Mouse (Mus musculus) neural tube, embryonic 15.5 days (tissue): ENCODE results near the gene Iqca. TPM values are rescaled to one million over a fixed set of nuclear protein-coding genes. Genes with fewer than 3 reads are reported as not detected.

ENCODE experiments used
- ATAC-seq: fragments of 200-750 bp; cut with Nextera tagmentation; 2 replicates; pipeline ENCODE4 v1.8.0; 2017; ENCODE audit warnings: mild to moderate bottlenecking, moderate TSS enrichment, moderate library complexity; ENCODE audit not compliant: low FRiP score
- H3K27ac ChIP-seq: fragments of 300-500 bp; sonication (generic); replicated peaks from 2 replicates; pipeline ENCODE4 v1.5.1; 2015; ENCODE audit warnings: mild to moderate bottlenecking, inconsistent platforms
- H3K27me3 ChIP-seq: fragments of 300-500 bp; sonication (generic); replicated peaks from 2 replicates; pipeline ENCODE4 v1.6.1; 2015; ENCODE audit warnings: inconsistent platforms
- H3K36me3 ChIP-seq: fragments of 300-500 bp; sonication (generic); 2 replicates; pipeline ENCODE4 v1.6.1; 2015; ENCODE audit warnings: inconsistent platforms
- H3K4me1 ChIP-seq: fragments of 300-500 bp; sonication (generic); 2 replicates; pipeline ENCODE4 v1.6.1; 2015; ENCODE audit warnings: inconsistent platforms
- H3K4me2 ChIP-seq: fragments of 300-500 bp; sonication (generic); 2 replicates; pipeline ENCODE4 v1.6.1; 2015; ENCODE audit warnings: inconsistent platforms, mild to moderate bottlenecking, moderate library complexity
- H3K4me3 ChIP-seq: fragments of 300-500 bp; sonication (generic); replicated peaks from 2 replicates; pipeline ENCODE4 v1.5.1; 2015; ENCODE audit warnings: mild to moderate bottlenecking, inconsistent platforms
- H3K9ac ChIP-seq: fragments of 300-500 bp; sonication (generic); replicated peaks from 2 replicates; pipeline ENCODE4 v1.6.1; 2015; ENCODE audit warnings: mild to moderate bottlenecking, inconsistent platforms
- H3K9me3 ChIP-seq: fragments of 300-500 bp; sonication (generic); replicated peaks from 2 replicates; pipeline ENCODE4 v1.6.1; 2016; ENCODE audit warnings: inconsistent platforms
- WGBS: fragments of 180-500 bp; shearing (Covaris S2); methylation state at CpG from one replicate; pipeline ENCODE4 v1.1.7; 2015; ENCODE audit warnings: mixed read lengths; 5-methylcytosine and 5-hydroxymethylcytosine counted together
- polyA plus RNA-seq: library from polyadenylated mRNA; unstranded; fragments of >200 nt; fragmentation: Nextera tagmentation; extraction: Ambion mirVana; gene quantifications from 2 replicates; pipeline ENCODE4 v1.2.1, GENCODE M21; 2015

The Iqca gene
- polyA plus RNA-seq, 1 experiment from 2014 or later = 0.52 TPM

- no peak overlapping the region for H3K4me3 ChIP-seq
- no peaks in the 10 kb centered on the region for H3K36me3 ChIP-seq
- H3K9me3 ChIP-seq = no peaks in the 10 kb centered on the region
- no peak overlapping the region for H3K4me2 ChIP-seq
- ATAC-seq = no peak
- H3K4me1 ChIP-seq = no peaks in the 10 kb centered on the region
- no peak overlapping the region for H3K27ac ChIP-seq
- WGBS = 82% methylated on average over 10 of the region's 10 CpGs
- H3K9ac ChIP-seq = no peak overlapping the region
- H3K27me3 ChIP-seq = no peaks in the 10 kb centered on the region
Observed at GRCm38 (mm10) chr1:90092816-90093493, 60.2 kb downstream of the Iqca start.

GRCm38 (mm10) chr1:90088192-90088990 lies 64.8 kb downstream of the Iqca start:
- ATAC-seq = no peak
- Histone ChIP-seq H3K27me3 (no peaks in the 10 kb centered on the region), H3K36me3 (no peaks in the 10 kb centered on the region), H3K9ac (no peak overlapping the region), H3K4me2 (no peak overlapping the region), H3K4me1 (no peaks in the 10 kb centered on the region), H3K27ac (no peak overlapping the region), H3K9me3 (no peaks in the 10 kb centered on the region), H3K4me3 (no peak overlapping the region)
- WGBS = 84% methylated on average over 6 of the region's 6 CpGs

GRCm38 (mm10) chr1:90086461-90086860 lies 66.7 kb downstream of the Iqca start:
- Histone ChIP-seq H3K9me3 (no peaks in the 10 kb centered on the region), H3K4me2 (no peak overlapping the region), H3K27me3 (no peaks in the 10 kb centered on the region), H3K4me3 (no peak overlapping the region), H3K27ac (no peak overlapping the region), H3K36me3 (no peaks in the 10 kb centered on the region), H3K4me1 (no peaks in the 10 kb centered on the region), H3K9ac (no peak overlapping the region)
- 78% methylated on average over 10 of the region's 10 CpGs for WGBS
- no peak for ATAC-seq

GRCm38 (mm10) chr1:90085526-90086157 lies 67.6 kb downstream of the Iqca start:
- no peak overlapping the region for H3K9ac ChIP-seq
- 0 out of 2 replicates have a peak overlapping the region, but pooled peaks have one; percentile 28 for H3K27ac ChIP-seq
- H3K9me3 ChIP-seq = no peaks in the 10 kb centered on the region
- 58% methylated on average over 6 of the region's 6 CpGs for WGBS
- no peak overlapping the region for H3K4me3 ChIP-seq
- H3K4me1 ChIP-seq = no peaks in the 10 kb centered on the region
- no peaks in the 10 kb centered on the region for H3K36me3 ChIP-seq
- no peaks in the 10 kb centered on the region for H3K27me3 ChIP-seq
- no peak for ATAC-seq
- no peak overlapping the region for H3K4me2 ChIP-seq

- ATAC-seq = no peak
- H3K9ac ChIP-seq = no peak overlapping the region
- H3K9me3 ChIP-seq = no peaks in the 10 kb centered on the region
- H3K36me3 ChIP-seq = no peaks in the 10 kb centered on the region
- H3K4me2 ChIP-seq = no peak overlapping the region
- H3K4me1 ChIP-seq = peaks cover 15% of the 10 kb centered on the region; the same call in 1 of the 2 replicates
- WGBS = 85% methylated on average over 2 of the region's 2 CpGs
- H3K27me3 ChIP-seq = no peaks in the 10 kb centered on the region
- H3K4me3 ChIP-seq = no peak overlapping the region
- no peak overlapping the region for H3K27ac ChIP-seq
Observed at GRCm38 (mm10) chr1:90076291-90076690, 76.9 kb downstream of the Iqca start.

- Histone ChIP-seq H3K4me1 (peaks cover 15% of the 10 kb centered on the region; the same call in 1 of the 2 replicates), H3K27ac (no peak overlapping the region), H3K27me3 (no peaks in the 10 kb centered on the region), H3K9me3 (no peaks in the 10 kb centered on the region), H3K9ac (no peak overlapping the region), H3K36me3 (no peaks in the 10 kb centered on the region), H3K4me3 (no peak overlapping the region), H3K4me2 (no peak overlapping the region)
- no peak for ATAC-seq
- WGBS = 42% methylated on average over 5 of the region's 5 CpGs
Observed at GRCm38 (mm10) chr1:90074779-90075178, 78.4 kb downstream of the Iqca start.

GRCm38 (mm10) chr1:90071812-90072580 lies 81.2 kb downstream of the Iqca start:
- Histone ChIP-seq H3K9me3 (no peaks in the 10 kb centered on the region), H3K4me1 (peaks cover 15% of the 10 kb centered on the region; the same call in 1 of the 2 replicates), H3K4me2 (no peak overlapping the region), H3K36me3 (no peaks in the 10 kb centered on the region), H3K9ac (no peak overlapping the region), H3K27ac (peak overlapping the region; percentile 66), H3K27me3 (no peaks in the 10 kb centered on the region), H3K4me3 (no peak overlapping the region)
- ATAC-seq = peak; percentile 77
- 28% methylated on average over 13 of the region's 13 CpGs for WGBS

- Histone ChIP-seq H3K4me3 (no peak overlapping the region), H3K9ac (no peak overlapping the region), H3K27ac (no peak overlapping the region), H3K9me3 (no peaks in the 10 kb centered on the region), H3K4me2 (no peak overlapping the region), H3K4me1 (no peaks in the 10 kb centered on the region), H3K36me3 (no peaks in the 10 kb centered on the region), H3K27me3 (no peaks in the 10 kb centered on the region)
- ATAC-seq = peak; percentile 53; the same call in 1 of the 2 replicates
- 21% methylated on average over 7 of the region's 7 CpGs for WGBS
Observed at GRCm38 (mm10) chr1:90060599-90060998, 92.6 kb downstream of the Iqca start.

GRCm38 (mm10) chr1:90060054-90060453 lies 93.1 kb downstream of the Iqca start:
- WGBS = 74% methylated on average over 3 of the region's 3 CpGs
- Histone ChIP-seq H3K4me3 (no peak overlapping the region), H3K27me3 (no peaks in the 10 kb centered on the region), H3K4me1 (no peaks in the 10 kb centered on the region), H3K36me3 (no peaks in the 10 kb centered on the region), H3K9ac (no peak overlapping the region), H3K9me3 (no peaks in the 10 kb centered on the region), H3K4me2 (no peak overlapping the region), H3K27ac (no peak overlapping the region)
- ATAC-seq = no peak

- Histone ChIP-seq H3K4me2 (no peak overlapping the region), H3K4me1 (peaks cover 26% of the 10 kb centered on the region), H3K9me3 (no peaks in the 10 kb centered on the region), H3K9ac (no peak overlapping the region), H3K4me3 (no peak overlapping the region), H3K36me3 (no peaks in the 10 kb centered on the region), H3K27ac (no peak overlapping the region), H3K27me3 (no peaks in the 10 kb centered on the region)
- ATAC-seq = no peak
- 78% methylated on average over 4 of the region's 4 CpGs for WGBS
Observed at GRCm38 (mm10) chr1:90054991-90055390, 98.2 kb downstream of the Iqca start.

- H3K9me3 ChIP-seq = no peaks in the 10 kb centered on the region
- H3K27ac ChIP-seq = no peak overlapping the region
- ATAC-seq = 0 out of 2 replicates have a peak, but pooled peaks have one; percentile 36
- peaks cover 30% of the 10 kb centered on the region for H3K4me1 ChIP-seq
- H3K4me2 ChIP-seq = no peak overlapping the region
- no peak overlapping the region for H3K9ac ChIP-seq
- H3K27me3 ChIP-seq = no peaks in the 10 kb centered on the region; the same call in 1 of the 2 replicates
- 19% methylated on average over 5 of the region's 5 CpGs for WGBS
- no peaks in the 10 kb centered on the region for H3K36me3 ChIP-seq
- no peak overlapping the region for H3K4me3 ChIP-seq
Observed at GRCm38 (mm10) chr1:90051347-90051746, 101.9 kb downstream of the Iqca start.
